Mouse (Mus musculus) gastrocnemius, adult 2 months (tissue): ENCODE measurements around the gene Mrpl16. TPM values are rescaled to one million over a fixed set of nuclear protein-coding genes. Genes with fewer than 3 reads are reported as not detected.

ENCODE experiments used
- DNase-seq: peaks from one replicate; pipeline ENCODE4 v3.0.0; 2022
- H3K27ac ChIP-seq: fragments of 200-600 bp; 2 replicates; pipeline ENCODE4 v1.8.1; 2022; ENCODE audit warnings: mild to moderate bottlenecking
- H3K4me3 ChIP-seq: fragments of 200-600 bp; 2 replicates; pipeline ENCODE4 v1.8.1; 2022; ENCODE audit warnings: mild to moderate bottlenecking, moderate library complexity
- CTCF ChIP-seq: fragments of 200-600 bp; IDR thresholded peaks from 2 replicates; pipeline ENCODE4 v1.8.1; 2022; ENCODE audit warnings: antibody characterized with exemption, mild to moderate bottlenecking, moderate library complexity
- intact Hi-C: fragments of 180-260 bp; cut with DNase I; formaldehyde crosslinking; loops from one replicate; pipeline ENCODE4 v1.15.1; 2025
- total RNA-seq, 2 experiments: library from RNA; stranded (reverse); gene quantifications; 2 replicates each; pipeline ENCODE4 v1.2.3; 2021

Gene Mrpl16
- total RNA-seq, 2 experiments from 2014 or later: 51.6 to 69.4 TPM

DNA sequence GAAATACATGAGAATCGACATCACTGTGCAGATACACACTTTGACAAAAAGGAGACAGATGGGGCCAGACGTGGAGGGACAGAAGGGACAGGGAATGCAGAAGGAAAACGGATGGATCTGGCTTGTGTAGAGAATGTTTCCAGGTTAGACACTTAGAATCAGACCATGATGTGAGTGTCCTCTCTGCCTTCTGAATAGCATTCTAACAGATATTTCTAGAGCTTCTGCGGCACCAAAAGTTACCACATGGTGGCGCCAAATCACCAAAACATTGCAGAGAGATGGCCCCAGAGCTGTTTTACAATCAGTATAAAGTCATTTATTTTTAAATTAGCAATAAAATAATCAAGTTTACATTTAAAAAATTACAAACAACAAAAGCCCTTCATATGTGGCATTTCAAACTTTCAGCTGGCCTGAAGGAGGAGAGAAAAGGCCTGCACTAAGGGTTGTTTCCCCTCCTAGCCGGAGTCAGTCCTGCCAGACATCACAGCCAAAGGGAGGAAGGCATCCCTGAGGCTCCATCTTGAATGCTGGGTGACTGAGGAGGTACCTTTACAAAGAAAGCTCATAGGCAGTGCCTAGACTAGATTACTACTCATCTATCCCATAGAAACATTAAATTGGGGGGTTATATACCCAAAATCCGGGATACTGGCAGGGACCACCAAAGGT, 7.1 kb downstream of the Mrpl16 start:
- Histone ChIP-seq H3K4me3 (no peak overlapping the region), H3K27ac (no peak overlapping the region)
- intact Hi-C loops: loop anchor here (1.0 to 2.0 kb wide), 2 partner anchors 43 to 237 kb away; no protein-coding TSS in a partner anchor
- DNase-seq: peak; percentile 65
- peak; percentile 89 for TF ChIP-seq CTCF

DNA sequence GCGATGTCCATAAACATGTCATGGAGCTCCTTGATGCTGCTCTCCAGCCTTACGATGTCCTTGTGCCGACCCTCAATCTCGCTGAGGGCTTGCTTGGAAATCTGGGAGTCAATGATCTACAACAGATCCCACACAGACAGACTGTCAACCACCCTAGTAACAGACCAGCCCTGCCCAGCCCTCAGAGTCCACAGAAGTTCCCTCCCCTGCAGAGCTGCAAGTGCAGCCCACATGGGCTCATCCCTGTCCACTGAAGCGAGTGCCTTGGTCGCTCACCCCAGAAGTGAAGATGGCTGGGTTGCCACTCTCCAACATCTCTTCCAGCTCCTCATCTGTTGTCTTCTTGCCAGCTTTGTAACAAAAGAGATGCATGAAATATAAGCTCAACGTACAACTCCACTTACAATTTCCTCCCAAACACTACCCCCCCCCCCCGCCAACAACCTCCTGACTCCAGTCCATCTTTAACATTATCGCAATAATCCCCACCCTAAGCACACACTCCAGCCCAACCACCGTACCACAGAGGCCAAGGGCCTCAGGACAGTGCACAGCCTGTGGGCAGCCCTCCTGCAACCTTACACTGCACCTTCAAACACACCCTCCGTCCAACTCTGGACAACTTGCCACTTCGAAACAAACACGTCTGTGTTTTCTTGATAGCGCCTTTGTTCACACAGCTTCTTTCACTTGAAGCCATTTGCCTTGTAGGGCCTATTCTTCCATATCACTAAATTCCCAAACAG, 15.4 kb downstream of the Mrpl16 start:
- H3K27ac ChIP-seq: no peak overlapping the region
- no peak overlapping the region for H3K4me3 ChIP-seq
- TF ChIP-seq CTCF: no peak
- DNase-seq: no peak
- intact Hi-C loops: no loop called here

DNA sequence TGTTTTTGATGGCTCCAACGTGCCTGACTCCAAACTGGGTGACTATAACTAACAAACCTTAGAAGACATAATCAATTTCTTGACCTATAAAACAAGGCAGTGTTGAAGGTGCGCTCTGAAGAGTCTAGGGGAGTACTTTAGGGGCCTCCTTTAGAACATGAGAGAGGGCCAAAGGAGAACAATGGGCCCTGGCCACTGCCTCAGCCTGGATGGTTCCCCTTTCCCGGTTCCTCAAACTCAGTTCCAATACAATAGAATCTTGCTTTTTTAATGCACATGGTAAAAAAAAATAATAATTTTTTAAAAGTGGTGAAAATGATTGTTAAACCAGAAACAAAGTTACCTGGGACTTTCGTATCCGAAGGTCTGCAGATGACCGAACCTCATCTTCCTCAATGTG, 17.6 kb downstream of the Mrpl16 start:
- Histone ChIP-seq H3K4me3 (no peak overlapping the region), H3K27ac (no peak overlapping the region)
- no peak for DNase-seq
- TF ChIP-seq CTCF: no peak
- intact Hi-C loops: no loop called here

DNA sequence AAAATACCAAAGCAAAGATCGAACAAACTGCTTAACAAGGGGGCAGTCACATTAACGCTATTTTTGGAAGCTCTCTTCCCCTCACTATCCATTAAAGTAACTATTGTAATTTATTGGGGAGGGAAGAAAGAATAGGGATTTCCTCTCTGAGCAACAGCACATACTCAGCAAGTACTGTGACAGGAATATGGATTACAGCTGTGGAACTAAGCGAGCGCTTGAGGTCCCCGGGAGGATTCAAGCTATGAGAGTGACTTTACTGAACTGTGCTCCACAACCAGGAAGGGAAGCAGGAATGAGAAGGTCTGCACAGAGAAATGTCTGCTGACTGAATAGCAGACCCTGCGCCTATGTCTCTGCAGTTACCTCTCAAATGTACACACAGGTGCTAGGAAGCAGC, 18.7 kb downstream of the Mrpl16 start:
- no peak for TF ChIP-seq CTCF

DNA sequence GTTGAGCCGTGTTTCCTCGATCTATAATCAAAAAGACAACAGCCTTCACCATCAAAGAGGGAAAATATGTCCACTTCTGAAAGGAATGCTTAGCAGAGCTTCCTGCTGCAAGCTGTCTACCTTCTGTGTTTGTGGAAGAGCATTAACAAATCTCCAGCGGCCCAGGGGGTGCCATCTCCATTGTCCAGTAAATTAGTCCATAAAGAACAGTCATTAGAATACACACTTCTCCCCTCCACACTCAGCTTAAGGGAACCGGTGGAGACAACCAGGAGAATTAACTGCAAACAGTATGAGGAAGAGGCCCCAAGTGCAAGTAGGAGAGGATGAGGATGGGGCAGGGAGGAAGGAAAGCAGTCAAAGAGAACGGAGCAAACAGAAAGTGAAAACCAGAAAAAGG, 21.6 kb downstream of the Mrpl16 start:
- DNase-seq: no peak
- H3K27ac ChIP-seq: no peak overlapping the region
- TF ChIP-seq CTCF: no peak
- H3K4me3 ChIP-seq: no peak overlapping the region
- intact Hi-C loops: no loop called here

More for the DNA sequence above, 18.7 kb downstream of the Mrpl16 start:
- no peak overlapping the region for H3K27ac ChIP-seq
- no peak for DNase-seq
- intact Hi-C loops: no loop called here
- H3K4me3 ChIP-seq: no peak overlapping the region

DNA sequence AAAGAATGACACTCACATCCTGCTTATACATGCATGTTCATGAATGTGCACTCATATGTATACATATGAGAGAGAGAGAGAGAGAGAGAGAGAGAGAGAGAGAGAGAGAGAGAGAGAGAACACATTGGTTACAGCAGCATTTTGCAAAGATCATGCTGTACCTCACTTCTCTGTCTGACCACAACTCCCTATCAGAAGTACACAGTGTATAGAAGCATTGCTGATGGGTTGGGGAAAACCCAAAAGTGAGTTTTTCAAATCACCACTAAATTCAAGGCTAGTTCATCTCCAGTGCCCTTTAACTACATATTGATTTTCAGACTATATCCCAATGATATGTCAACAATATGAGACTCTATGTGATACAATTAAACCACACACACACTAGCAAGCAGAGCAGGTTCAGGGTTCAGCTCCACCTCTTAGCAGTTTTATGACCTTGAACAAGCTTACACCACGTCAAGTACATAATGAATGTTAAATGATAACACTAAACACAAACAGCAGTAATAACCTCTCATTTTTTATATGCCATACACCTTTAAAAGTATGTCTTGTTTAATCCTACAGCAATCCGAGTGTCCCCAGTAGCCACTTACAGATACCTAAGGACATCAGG, 23.7 kb downstream of the Mrpl16 start:
- TF ChIP-seq CTCF: no peak
- no peak overlapping the region for H3K27ac ChIP-seq
- intact Hi-C loops: no loop called here

DNA sequence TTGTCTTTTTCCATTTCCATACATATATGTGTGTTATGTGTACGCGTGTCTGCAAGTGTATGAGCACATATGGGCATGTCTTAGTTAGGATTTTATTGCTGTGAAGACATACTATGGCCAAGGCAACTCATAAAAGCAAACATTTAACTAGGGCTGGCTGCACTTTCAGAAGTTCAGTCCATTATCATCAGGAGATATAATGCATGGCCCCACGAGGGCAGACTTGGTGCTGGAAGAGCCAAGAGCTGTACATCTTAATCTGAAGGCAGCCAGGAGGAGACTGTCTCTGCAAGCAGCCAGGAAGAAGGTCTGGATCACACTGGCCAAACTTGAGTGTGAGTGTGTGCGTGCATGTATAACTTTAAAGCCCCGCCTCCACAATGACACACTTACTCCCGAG, 24.3 kb downstream of the Mrpl16 start:
- H3K4me3 ChIP-seq: no peak overlapping the region
- no peak for DNase-seq
- intact Hi-C loops: no loop called here
- no peak overlapping the region for H3K27ac ChIP-seq
- no peak for TF ChIP-seq CTCF

More for the DNA sequence above, 23.7 kb downstream of the Mrpl16 start:
- no peak overlapping the region for H3K4me3 ChIP-seq
- no peak for DNase-seq

DNA sequence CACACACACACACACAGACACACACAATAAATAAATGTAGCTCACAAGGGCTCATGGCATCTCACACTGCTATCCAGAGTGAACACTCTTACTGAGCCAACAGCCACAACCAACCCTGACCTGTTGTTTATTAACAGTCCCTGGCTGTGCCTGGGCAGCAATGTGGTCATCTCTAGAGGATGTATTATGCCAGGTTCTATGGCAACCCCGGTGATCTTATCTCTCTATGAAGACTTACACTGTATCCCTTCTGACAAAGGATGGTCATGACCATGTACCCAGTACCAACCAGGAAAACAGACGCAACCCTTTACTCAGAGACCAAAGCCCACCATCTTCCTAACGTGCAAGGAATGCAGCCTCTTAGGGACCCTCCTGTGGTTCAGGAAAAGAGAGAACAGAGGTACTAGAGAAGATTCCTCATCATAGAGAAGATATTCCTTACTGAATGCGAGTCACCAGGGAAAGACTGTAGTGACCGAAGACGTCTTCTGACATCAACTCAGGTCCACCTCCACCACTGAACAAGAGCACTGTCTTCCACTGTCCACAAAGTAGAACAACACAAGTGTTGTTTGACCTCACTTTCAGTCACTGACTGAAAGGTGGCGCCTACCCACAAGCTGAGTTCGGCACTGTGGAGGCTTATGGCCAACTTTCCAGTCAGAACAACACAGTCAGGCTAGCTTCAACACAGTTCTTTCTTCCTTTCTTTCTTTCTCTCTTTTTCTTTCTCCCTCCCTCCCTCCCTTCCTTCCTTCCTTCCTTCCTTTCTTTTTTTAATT, 30.5 kb downstream of the Mrpl16 start:
- Histone ChIP-seq H3K4me3 (no peak overlapping the region), H3K27ac (no peak overlapping the region)
- intact Hi-C loops: no loop called here
- no peak for DNase-seq
- no peak; the same call in 1 of the 2 replicates for TF ChIP-seq CTCF

DNA sequence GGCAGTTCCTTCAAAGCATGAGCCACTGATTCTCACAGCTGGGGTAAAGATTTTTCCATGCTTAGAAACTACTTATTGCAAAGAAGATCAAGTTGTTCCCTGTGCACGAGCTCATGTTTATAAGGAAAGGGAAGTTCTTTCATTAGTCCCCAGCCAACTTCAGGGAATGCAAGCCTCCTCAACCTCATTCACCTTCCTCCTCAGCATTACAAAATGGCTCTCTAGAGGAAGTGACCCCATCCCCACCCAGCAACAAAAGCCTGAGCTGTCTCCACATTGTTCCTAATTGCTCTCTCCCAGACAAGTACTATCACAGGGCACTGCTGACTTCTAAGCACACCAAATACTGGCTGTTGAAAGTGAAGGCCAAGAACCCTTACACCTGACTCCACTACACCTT, 34.2 kb downstream of the Mrpl16 start:
- no peak for TF ChIP-seq CTCF
- Histone ChIP-seq H3K4me3 (no peak overlapping the region), H3K27ac (peak overlapping the region; percentile 65)
- no peak for DNase-seq
- intact Hi-C loops: no loop called here

DNA sequence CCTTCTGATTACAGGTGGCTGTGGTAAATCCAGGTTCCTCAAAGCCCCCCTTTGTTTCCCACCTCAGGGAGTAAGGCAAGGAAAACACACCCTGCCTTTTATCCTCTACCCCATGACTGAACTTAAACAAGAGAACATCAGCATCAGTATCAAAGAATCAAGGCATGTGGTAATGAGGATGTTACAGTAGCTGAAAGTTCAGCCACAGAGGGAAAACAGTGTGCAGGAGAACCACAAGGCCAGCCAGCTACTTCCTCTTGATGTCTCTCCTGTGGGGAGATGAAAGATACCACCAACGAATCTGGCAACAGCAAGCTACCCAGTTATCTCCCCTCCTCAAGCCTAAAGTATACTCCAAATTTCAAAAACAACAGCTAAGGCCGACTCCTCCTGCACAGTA, 37.1 kb downstream of the Mrpl16 start:
- DNase-seq: no peak
- intact Hi-C loops: no loop called here
- no peak for TF ChIP-seq CTCF
- Histone ChIP-seq H3K4me3 (no peak overlapping the region), H3K27ac (no peak overlapping the region)

DNA sequence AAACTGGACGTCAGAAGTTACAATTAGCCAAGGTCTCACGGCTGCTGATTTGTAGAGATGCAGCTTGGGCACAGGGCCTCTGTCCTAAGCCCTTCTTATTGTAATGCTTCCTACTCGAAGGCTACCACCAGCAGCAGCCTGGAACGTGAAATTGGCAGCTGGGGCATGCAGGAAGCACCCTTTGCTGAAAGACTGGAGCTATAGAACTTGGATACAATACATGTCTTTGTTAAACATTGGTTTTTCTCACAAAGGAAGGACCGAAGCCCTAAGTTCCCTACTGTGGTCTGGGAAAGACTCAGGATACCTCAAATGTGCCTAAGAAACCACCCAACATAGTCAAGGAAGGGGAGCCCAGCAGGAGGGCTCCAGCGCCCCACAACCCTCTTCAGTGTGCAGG, 37.6 kb downstream of the Mrpl16 start:
- intact Hi-C loops: no loop called here
- no peak for DNase-seq
- no peak overlapping the region for H3K4me3 ChIP-seq
- H3K27ac ChIP-seq: no peak overlapping the region
- no peak for TF ChIP-seq CTCF

DNA sequence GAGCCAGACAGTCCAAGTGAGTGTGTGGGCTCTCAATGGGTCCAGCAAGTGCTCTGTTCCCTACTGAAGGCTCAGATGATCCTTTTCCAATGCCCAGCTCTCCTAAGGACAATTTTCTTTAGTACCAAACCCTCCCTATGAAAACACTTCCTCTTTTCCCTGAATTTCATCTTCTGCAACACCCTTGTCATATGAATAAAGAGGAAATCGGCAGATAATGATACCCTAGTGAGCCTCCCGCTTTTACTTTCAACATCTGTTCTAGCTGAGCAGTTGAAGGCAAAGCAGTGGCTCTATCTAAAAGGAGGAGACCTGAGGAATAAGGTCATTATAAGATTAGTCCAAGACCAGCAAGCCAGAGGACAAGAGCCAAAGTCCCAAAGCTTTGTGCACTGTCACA, 38.3 kb downstream of the Mrpl16 start:
- intact Hi-C loops: no loop called here
- no peak overlapping the region for H3K27ac ChIP-seq
- no peak for TF ChIP-seq CTCF
- no peak for DNase-seq
- H3K4me3 ChIP-seq: no peak overlapping the region
